Mouse (Mus musculus): ENCODE measurements at regions not wholly inside any gene's neighbourhood (a gene's known extent, or its start where the extent isn't known, plus 50 kb on each side); places are given as distances from the start of the nearest gene placed in this dataset.
A peak's percentile ranks its signal among the peaks of the same experiment; 100 is the strongest.

DNA sequence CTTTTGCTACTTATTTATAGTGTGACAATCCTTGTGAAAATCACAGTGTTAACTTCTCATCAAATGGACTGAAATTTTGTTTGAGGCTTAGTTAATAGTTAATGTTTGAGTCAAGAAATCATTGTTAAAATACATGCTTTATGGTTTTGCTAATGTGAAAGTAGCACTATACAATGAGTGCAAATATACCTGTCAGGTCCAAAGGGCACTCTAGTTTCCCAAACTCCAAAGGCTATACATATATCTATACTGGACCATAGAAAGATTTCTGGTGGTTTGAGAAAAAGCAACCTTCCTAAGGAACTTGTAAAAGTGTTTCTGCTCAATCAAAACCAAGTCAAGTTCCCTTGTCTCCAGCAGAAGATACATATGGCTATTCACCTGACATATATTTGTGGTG is 258.3 kb upstream of the Dsel start:
- no peak overlapping the region for H3K27ac ChIP-seq (ENCODE audit: low read length)
- no peak overlapping the region for H3K4me2 ChIP-seq (ENCODE audit: low read length)
- ATAC-seq, result no peak
- no peak overlapping the region for H3K4me3 ChIP-seq (replicated peaks; ENCODE audit: low read length)
- no peaks in the 10 kb centered on the region for H3K27me3 ChIP-seq (replicated peaks; ENCODE audit: control insufficient read depth, insufficient read depth, low read length)
- H3K36me3 ChIP-seq (ENCODE audit: control insufficient read depth, insufficient read depth), result no peaks in the 10 kb centered on the region
- no peak overlapping the region for H3K9ac ChIP-seq (replicated peaks; ENCODE audit: low read depth, low read length)
- no peaks in the 10 kb centered on the region for H3K9me3 ChIP-seq (ENCODE audit: control insufficient read depth, low read length)
- H3K4me1 ChIP-seq (replicated peaks; ENCODE audit: control insufficient read depth, insufficient read depth, low read length), result no peaks in the 10 kb centered on the region

- Histone ChIP-seq H3K27ac (ENCODE audit: low read length) (no peak overlapping the region), H3K9me3 (ENCODE audit: control insufficient read depth, low read length) (no peaks in the 10 kb centered on the region), H3K36me3 (ENCODE audit: control insufficient read depth, insufficient read depth) (no peaks in the 10 kb centered on the region), H3K4me2 (ENCODE audit: low read length) (no peak overlapping the region), H3K4me1 (replicated peaks; ENCODE audit: control insufficient read depth, insufficient read depth, low read length) (no peaks in the 10 kb centered on the region), H3K27me3 (replicated peaks; ENCODE audit: control insufficient read depth, insufficient read depth, low read length) (no peaks in the 10 kb centered on the region), H3K9ac (replicated peaks; ENCODE audit: low read depth, low read length) (no peak overlapping the region), H3K4me3 (replicated peaks; ENCODE audit: low read length) (no peak overlapping the region)
- 92% methylated on average over 1 of the region's 1 CpGs for whole genome bisulfite sequencing
- no peak for ATAC-seq
Observed at GRCm38 (mm10) chr1:112103451-112103850, 238.7 kb upstream of the Dsel start.

- ATAC-seq, result no peak
- Histone ChIP-seq H3K27ac (ENCODE audit: low read length) (no peak overlapping the region), H3K9ac (replicated peaks; ENCODE audit: low read depth, low read length) (no peak overlapping the region), H3K4me1 (replicated peaks; ENCODE audit: control insufficient read depth, insufficient read depth, low read length) (no peaks in the 10 kb centered on the region), H3K4me2 (ENCODE audit: low read length) (no peak overlapping the region), H3K36me3 (ENCODE audit: control insufficient read depth, insufficient read depth) (no peaks in the 10 kb centered on the region), H3K4me3 (replicated peaks; ENCODE audit: low read length) (no peak overlapping the region), H3K9me3 (ENCODE audit: control insufficient read depth, low read length) (no peaks in the 10 kb centered on the region), H3K27me3 (replicated peaks; ENCODE audit: control insufficient read depth, insufficient read depth, low read length) (no peaks in the 10 kb centered on the region)
Observed at GRCm38 (mm10) chr1:112059909-112060308, 195.2 kb upstream of the Dsel start.

DNA sequence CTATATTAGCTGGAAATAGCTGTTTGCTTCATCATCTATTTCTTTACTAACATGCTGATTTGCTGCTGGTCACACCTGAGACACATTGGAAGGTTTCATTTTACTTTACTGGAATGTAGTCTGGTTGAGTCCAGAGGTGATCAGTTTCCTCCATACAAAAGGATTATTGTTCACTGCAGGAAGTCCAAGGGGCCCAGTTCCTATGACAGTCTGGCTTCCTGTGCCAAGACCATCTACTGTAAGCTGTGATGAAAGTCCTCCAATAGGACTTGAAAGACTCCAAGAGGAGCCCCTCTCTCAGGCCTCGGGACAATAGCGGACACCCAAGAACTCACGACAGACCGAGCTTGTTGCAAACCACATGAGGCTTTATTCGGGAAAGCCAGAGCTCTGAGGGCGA is 189.2 kb upstream of the Dsel start:
- no peak overlapping the region for H3K4me2 ChIP-seq (ENCODE audit: low read length)
- H3K4me3 ChIP-seq (replicated peaks; ENCODE audit: low read length), result no peak overlapping the region
- no peaks in the 10 kb centered on the region for H3K4me1 ChIP-seq (replicated peaks; ENCODE audit: control insufficient read depth, insufficient read depth, low read length)
- WGBS, result 87% methylated on average over 6 of the region's 6 CpGs
- H3K36me3 ChIP-seq (ENCODE audit: control insufficient read depth, insufficient read depth), result no peaks in the 10 kb centered on the region
- no peaks in the 10 kb centered on the region for H3K9me3 ChIP-seq (ENCODE audit: control insufficient read depth, low read length)
- H3K27me3 ChIP-seq (replicated peaks; ENCODE audit: control insufficient read depth, insufficient read depth, low read length), result no peaks in the 10 kb centered on the region
- no peak overlapping the region for H3K9ac ChIP-seq (replicated peaks; ENCODE audit: low read depth, low read length)
- ATAC-seq, result no peak
- H3K27ac ChIP-seq (ENCODE audit: low read length), result no peak overlapping the region

DNA sequence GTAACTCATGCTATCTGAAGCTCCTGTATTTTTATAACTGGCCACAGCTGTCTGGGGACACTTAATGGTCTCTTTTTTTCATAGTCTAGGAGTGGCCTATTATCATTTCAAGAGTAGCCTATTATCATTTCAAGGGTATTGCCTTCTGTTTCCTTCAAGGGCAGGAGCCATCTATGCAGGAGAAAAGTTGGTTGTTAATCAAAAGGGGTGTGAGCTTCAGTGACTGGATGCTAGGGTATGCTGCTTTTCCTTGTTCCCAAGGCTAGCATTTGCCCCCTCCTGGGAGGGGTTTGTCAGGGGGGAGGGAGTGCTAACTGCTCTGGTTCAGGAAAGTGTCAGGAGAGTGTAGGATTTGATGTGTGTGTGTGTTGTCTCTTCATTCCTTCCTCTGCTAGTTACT is 178.3 kb upstream of the Dsel start:
- Histone ChIP-seq H3K4me3 (replicated peaks; ENCODE audit: low read length) (no peak overlapping the region), H3K4me1 (replicated peaks; ENCODE audit: control insufficient read depth, insufficient read depth, low read length) (no peaks in the 10 kb centered on the region), H3K27me3 (replicated peaks; ENCODE audit: control insufficient read depth, insufficient read depth, low read length) (no peaks in the 10 kb centered on the region), H3K27ac (ENCODE audit: low read length) (no peak overlapping the region), H3K9me3 (ENCODE audit: control insufficient read depth, low read length) (no peaks in the 10 kb centered on the region), H3K36me3 (ENCODE audit: control insufficient read depth, insufficient read depth) (no peaks in the 10 kb centered on the region), H3K4me2 (ENCODE audit: low read length) (no peak overlapping the region), H3K9ac (replicated peaks; ENCODE audit: low read depth, low read length) (no peak overlapping the region)
- ATAC-seq, result no peak

DNA sequence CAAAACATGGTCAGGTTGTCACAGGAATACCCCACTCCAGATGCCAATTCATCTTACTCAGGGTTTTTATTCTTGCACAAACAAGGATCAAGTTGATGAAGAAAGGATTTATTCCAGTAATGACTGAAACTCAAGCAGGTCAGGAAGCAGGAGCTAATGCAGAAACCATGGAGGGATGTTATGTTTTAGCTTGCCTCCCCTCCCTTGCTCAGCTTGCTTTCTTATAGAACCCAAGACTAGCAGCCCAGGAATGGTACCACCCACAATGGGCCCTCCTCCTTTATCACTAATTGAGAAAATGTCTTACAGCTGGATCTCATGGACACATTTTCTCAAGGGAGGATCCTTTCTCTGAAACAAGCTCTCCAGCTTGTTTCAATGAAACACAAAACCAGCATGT is 175.2 kb upstream of the Dsel start:
- ATAC-seq, result no peak
- Histone ChIP-seq H3K36me3 (ENCODE audit: control insufficient read depth, insufficient read depth) (no peaks in the 10 kb centered on the region), H3K4me2 (ENCODE audit: low read length) (no peak overlapping the region), H3K27me3 (replicated peaks; ENCODE audit: control insufficient read depth, insufficient read depth, low read length) (no peaks in the 10 kb centered on the region), H3K27ac (ENCODE audit: low read length) (no peak overlapping the region), H3K9ac (replicated peaks; ENCODE audit: low read depth, low read length) (no peak overlapping the region), H3K4me3 (replicated peaks; ENCODE audit: low read length) (no peak overlapping the region), H3K9me3 (ENCODE audit: control insufficient read depth, low read length) (no peaks in the 10 kb centered on the region), H3K4me1 (replicated peaks; ENCODE audit: control insufficient read depth, insufficient read depth, low read length) (no peaks in the 10 kb centered on the region)

DNA sequence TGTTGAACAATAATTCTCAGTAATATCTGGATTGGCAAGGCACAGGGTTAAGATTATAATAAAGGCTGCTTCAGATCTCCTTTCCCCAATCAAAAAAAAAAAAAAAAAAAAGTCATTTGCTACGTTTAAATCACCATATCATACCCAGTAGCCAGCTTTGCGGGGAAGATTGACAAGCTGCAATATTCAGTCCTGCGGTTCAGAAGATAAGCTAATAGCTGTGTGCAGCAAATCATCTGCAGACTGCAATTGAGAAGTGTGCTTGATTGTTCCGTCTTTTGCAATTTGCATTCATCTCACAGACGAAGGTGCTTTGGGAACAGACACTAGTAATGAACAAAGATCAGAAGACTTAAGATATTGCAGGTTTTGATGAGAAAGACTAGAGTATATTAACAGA is 163.8 kb upstream of the Dsel start:
- WGBS, result 59% methylated on average over 5 of the region's 5 CpGs
- Histone ChIP-seq H3K9ac (replicated peaks; ENCODE audit: low read depth, low read length) (no peak overlapping the region), H3K9me3 (ENCODE audit: control insufficient read depth, low read length) (no peaks in the 10 kb centered on the region), H3K4me2 (ENCODE audit: low read length) (no peak overlapping the region), H3K36me3 (ENCODE audit: control insufficient read depth, insufficient read depth) (no peaks in the 10 kb centered on the region), H3K4me1 (replicated peaks; ENCODE audit: control insufficient read depth, insufficient read depth, low read length) (no peaks in the 10 kb centered on the region), H3K4me3 (replicated peaks; ENCODE audit: low read length) (no peak overlapping the region), H3K27me3 (replicated peaks; ENCODE audit: control insufficient read depth, insufficient read depth, low read length) (no peaks in the 10 kb centered on the region), H3K27ac (ENCODE audit: low read length) (no peak overlapping the region)
- ATAC-seq, result peak; percentile 64; the same call in 1 of the 2 replicates

Data from forebrain, embryonic 16.5 days (tissue).